Mouse (Mus musculus) urinary bladder, adult 2 months (tissue): ENCODE measurements around the gene Mapk1. TPM values are rescaled to one million over a fixed set of nuclear protein-coding genes. Genes with fewer than 3 reads are reported as not detected.
A peak's percentile ranks its signal among the peaks of the same experiment; 100 is the strongest.
"Not testable (repeated sequence)": the region's sequence is repeated elsewhere in the genome, so short reads cannot be mapped to it uniquely, and the experiment has no call there.

Source experiments
- DNase-seq: peaks from one replicate; pipeline ENCODE4 v3.0.0; 2022; ENCODE audit warnings: low spot score
- polyA plus RNA-seq: library from polyadenylated mRNA; depleted of rRNA; stranded (reverse); fragments of >200 nt; gene quantifications from 2 replicates; pipeline ENCODE4 v1.2.3, GENCODE M21; 2012; rRNA removed

Gene Mapk1
- 122 and 134 TPM in 2 replicates for polyA plus RNA-seq

GRCm38 (mm10) chr16:16983131-16983533, at the start of gene Mapk1:
Gene Mapk1, plus strand, starts transcription at chr16:16983382.
- peak; percentile 92 for DNase-seq

DNA sequence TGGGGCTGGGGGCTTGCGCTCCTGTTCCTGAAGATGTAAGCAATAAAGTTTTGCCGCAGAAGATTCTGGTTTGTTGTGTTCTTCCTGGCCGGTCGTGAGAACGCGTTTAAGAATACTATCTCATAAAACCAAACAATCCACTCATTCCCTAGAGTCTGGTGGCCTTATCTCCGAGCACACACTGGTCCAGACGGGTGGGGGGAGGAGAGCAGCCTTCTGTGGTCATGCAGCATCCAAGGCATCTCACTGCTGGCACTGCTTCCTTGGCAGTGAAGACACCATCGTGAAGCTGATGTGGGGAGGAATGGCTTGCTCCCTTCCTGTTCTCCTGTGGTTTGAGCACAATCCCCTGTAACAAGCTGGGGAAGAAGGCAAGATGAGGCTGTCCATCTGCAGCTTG, 43.6 kb upstream of the Mapk1 start:
- DNase-seq = no peak

DNA sequence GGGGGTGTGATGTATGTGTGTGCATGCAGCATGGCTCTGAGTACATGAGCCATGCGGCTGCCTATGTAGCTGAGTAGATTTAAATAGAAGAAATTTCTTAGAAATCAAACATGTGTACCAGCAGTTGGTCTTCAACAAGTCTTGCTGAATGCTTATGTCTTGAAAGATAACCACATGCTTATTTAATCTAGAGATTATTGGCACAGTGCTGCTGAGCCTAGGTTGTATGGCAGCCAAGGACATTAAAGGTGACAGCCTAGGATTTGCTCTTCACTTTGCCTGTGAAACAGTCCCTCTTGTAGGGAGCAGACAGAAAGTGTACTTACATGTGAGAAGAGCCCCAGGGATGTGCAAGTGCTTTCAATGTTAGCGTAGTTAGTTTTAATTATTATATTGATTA, 42.1 kb upstream of the Mapk1 start:
- DNase-seq = no peak

GRCm38 (mm10) chr16:16958575-16958974, 24.6 kb upstream of the Mapk1 start:
- DNase-seq = no peak

GRCm38 (mm10) chr16:16959907-16960306, 23.3 kb upstream of the Mapk1 start:
- no peak for DNase-seq

DNA sequence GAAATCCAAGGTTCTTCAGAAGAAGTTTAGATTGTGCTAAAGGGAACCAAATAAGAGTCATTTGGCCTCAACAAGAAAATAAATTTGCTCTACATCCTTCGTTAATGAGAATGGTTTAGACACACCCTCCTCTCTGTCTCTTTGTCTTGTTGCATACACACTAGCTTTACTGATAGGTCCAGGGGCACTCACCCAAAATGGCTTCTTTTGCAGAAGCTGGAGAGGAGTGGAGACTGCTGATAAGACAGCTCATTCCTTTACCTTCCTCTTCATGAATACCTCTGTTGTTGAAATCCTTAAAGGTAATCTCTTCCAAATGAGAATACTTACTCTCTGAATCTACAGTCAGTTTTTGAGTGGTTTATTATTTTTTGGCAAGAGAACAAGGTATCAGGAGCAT, 18.0 kb upstream of the Mapk1 start:
- DNase-seq = no peak

DNA sequence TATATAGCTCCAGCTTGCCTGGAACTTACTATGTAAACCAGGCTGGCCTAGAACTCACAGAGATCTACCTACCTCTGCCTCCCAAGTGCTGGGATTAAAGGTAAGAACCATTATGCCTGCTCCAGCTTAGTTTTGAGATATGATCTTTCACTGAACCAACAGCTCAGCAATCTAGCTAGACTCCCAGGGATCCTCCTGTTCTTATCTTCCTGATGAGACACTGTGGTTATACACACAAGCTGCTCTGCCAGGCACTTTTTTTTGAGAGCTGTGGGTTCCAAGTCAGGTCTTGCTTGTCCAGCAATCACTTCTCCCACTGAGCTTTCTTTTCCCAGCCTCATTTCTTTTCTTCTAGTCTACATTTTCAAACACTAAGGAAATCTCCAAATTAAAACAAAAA, 16.9 kb upstream of the Mapk1 start:
- no peak for DNase-seq

GRCm38 (mm10) chr16:16978061-16978460, 5.1 kb upstream of the Mapk1 start:
- DNase-seq = no peak

- DNase-seq = no peak
These were observed 4.4 kb upstream of the Mapk1 start for GRCm38 (mm10) chr16:16978765-16979164.

DNA sequence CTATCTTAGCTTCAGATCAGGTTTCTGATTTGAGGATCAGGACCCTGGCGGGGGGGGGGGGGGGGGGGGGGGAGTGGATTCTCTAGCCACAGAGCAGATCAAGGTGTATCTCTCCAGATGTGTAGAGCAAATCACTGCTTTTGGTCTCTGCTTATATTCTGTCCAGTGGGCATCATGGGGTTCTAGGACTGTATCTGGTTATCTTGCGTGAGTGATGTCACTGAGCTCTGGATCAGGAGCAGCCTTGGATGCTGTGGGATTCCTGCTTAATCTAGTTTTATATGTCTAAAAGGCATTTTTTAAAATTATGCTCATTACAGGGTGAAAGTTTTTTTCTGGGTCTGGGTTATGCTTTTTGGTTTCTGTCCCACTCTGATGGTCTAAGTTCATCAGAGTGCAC, 546 bp upstream of the Mapk1 start:
- DNase-seq = no peak

GRCm38 (mm10) chr16:16983534-16984422, 596 bp downstream of the Mapk1 start:
- DNase-seq = peak; percentile 60

DNA sequence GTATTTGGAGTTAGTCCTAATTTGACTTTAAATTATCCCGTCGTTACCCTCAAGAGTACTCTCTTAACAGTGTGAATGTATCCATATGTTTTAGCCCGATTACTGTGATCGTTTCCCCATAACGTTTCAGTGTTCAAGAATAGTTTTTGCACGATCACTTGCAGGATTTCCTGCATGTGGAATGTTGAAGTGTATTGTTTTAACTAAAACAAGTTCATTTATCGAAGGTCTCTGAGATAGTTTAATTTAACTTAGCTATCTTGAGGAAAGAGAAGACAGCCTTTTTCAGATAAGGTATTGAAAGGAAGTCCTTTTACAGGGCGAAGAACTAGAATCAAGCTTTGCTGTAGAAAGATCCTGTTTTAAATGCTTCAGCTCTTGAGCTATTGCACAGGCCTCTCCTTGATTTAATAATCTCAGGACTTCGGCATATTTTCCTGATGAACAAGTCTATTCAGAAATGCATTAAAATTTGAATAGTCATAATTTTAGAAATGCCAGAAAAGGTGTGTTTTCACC, 1.3 kb downstream of the Mapk1 start:
- no peak for DNase-seq

GRCm38 (mm10) chr16:16987248-16987647, 4.1 kb downstream of the Mapk1 start:
- no peak for DNase-seq

GRCm38 (mm10) chr16:16988842-16989241, 5.7 kb downstream of the Mapk1 start:
- DNase-seq = no peak

- no peak for DNase-seq
These were observed 6.8 kb downstream of the Mapk1 start for GRCm38 (mm10) chr16:16990021-16990420.

GRCm38 (mm10) chr16:16994426-16995052, 11.4 kb downstream of the Mapk1 start:
- no peak for DNase-seq

DNA sequence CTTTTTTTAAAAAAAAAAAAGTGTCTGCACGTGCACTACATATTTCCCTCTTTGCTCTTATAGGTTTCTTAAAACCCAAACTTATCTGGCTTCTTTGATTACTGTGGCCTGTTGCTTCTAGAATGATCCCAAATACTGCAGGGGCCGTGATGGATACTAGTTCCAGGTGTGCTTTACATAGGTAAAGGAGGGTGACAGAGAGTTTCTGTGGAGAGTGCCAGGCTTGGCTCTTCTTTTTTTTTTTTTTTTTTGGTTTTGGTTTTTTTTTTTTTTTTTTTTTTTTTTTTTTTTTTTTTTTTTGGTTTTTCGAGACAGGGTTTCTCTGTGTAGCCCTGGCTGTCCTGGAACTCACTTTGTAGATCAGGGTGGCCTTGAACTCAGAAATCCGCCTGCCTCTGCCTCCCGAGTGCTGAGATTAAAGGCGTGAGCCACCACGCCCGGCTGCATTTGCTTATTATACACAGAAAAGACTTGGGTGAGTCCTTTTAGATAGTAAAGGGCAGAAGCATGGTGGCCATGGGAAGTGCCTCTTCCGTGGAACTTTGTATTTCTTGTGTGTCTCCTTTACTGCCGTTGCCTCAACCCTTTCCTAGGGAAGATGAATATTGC, 13.0 kb downstream of the Mapk1 start:
- not testable (repeated sequence) for DNase-seq

GRCm38 (mm10) chr16:17001109-17001508, 17.9 kb downstream of the Mapk1 start:
- DNase-seq = no peak

DNA sequence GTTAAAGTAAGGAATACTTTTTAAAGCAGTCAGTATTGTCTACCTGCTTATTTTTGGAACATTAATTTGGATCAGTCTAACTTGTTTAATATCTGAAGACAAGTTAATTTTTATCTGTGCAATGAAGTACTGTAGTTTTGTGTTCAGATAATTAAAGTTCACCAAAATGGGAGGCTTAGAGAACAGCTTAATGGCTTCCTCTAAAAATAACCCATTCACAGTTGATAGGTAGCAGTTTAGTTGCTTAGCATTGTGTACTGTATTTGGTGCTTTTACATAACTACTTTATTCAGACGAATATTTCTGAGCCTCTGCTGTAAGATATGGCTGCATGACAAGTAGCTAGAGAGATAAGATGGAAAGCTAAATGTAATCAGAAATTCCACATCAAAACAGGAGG, 23.9 kb downstream of the Mapk1 start:
- DNase-seq = no peak

DNA sequence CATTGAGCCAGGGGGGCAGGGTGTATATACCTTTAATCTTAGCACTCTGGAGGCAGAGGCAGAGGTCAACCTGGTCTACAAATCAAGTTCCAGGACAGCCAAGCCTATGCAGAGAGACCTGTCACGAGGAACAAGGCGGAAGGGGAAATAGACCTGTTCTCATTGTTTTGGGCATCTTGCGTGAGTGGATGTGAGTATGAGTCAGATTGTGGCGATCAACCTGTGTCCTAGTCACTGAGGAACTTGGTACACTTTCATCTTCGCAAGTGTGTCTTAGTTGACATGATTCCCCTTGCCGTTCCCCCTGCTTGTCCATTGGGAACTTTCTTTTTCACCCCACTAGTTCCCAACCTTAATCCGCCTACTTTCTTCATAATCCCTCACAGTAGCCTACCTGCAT, 26.9 kb downstream of the Mapk1 start:
- DNase-seq = no peak

- no peak for DNase-seq
These were observed 29.4 kb downstream of the Mapk1 start for GRCm38 (mm10) chr16:17012583-17012982.

GRCm38 (mm10) chr16:17015111-17015852, 32.1 kb downstream of the Mapk1 start:
- no peak for DNase-seq
